Mouse (Mus musculus) neural tube, embryonic 14.5 days (tissue): ENCODE data around the gene Tubd1. TPM values are rescaled to one million over a fixed set of nuclear protein-coding genes. Genes with fewer than 3 reads are reported as not detected.

Experiments
- ATAC-seq: fragments of 200-750 bp; cut with Nextera tagmentation; 2 replicates; pipeline ENCODE4 v1.8.0; 2017; ENCODE audit warnings: low read depth, mild to moderate bottlenecking, moderate TSS enrichment, moderate library complexity
- H3K27ac ChIP-seq: fragments of 300-500 bp; sonication (generic); 2 replicates; pipeline ENCODE4 v1.5.1; 2014; ENCODE audit warnings: low read depth, mild to moderate bottlenecking, control low read depth, low read length, moderate library complexity, mixed read lengths
- H3K27me3 ChIP-seq: fragments of 300-500 bp; sonication (generic); 2 replicates; pipeline ENCODE4 v1.6.1; 2014; ENCODE audit warnings: low read length; ENCODE audit not compliant: control insufficient read depth, insufficient read depth
- H3K36me3 ChIP-seq: fragments of 300-500 bp; sonication (generic); 2 replicates; pipeline ENCODE4 v1.6.1; 2014; ENCODE audit warnings: low read length, mixed read lengths; ENCODE audit not compliant: control insufficient read depth, insufficient read depth
- H3K4me1 ChIP-seq: fragments of 300-500 bp; sonication (generic); 2 replicates; pipeline ENCODE4 v1.6.1; 2014; ENCODE audit warnings: low read length; ENCODE audit not compliant: control insufficient read depth, insufficient read depth
- H3K4me2 ChIP-seq: fragments of 300-500 bp; sonication (generic); 2 replicates; pipeline ENCODE4 v1.6.1; 2014; ENCODE audit warnings: mild to moderate bottlenecking, low read depth, low read length, control low read depth
- H3K4me3 ChIP-seq: fragments of 300-500 bp; sonication (generic); 2 replicates; pipeline ENCODE4 v1.5.1; 2014; ENCODE audit warnings: low read depth, low read length, control low read depth, mixed read lengths
- H3K9ac ChIP-seq: fragments of 300-500 bp; sonication (generic); replicated peaks from 2 replicates; pipeline ENCODE4 v1.6.1; 2014; ENCODE audit warnings: low read depth, mild to moderate bottlenecking, control low read depth, low read length, mixed read lengths
- H3K9me3 ChIP-seq: fragments of 300-500 bp; sonication (generic); 2 replicates; pipeline ENCODE4 v1.6.1; 2016; ENCODE audit warnings: low read length; ENCODE audit not compliant: control insufficient read depth
- WGBS: fragments of 180-500 bp; shearing (Covaris S2); extraction: QIAGEN DNeasy Blood & Tissue Kit; methylation state at CpG from one replicate; pipeline ENCODE4 v1.1.7; 2014; 5-methylcytosine and 5-hydroxymethylcytosine counted together
- polyA plus RNA-seq: library from polyadenylated mRNA; unstranded; fragments of >200 nt; fragmentation: Nextera tagmentation; extraction: Ambion mirVana; gene quantifications from 2 replicates; pipeline ENCODE4 v1.2.1, GENCODE M21; 2014

Tubd1 gene
- polyA plus RNA-seq, 1 experiment from 2014 or later, result 6.9 TPM

- 88% methylated on average over 9 of the region's 9 CpGs for WGBS
- Histone ChIP-seq H3K4me3 (no peak overlapping the region), H3K9ac (no peak overlapping the region), H3K4me2 (no peak overlapping the region), H3K36me3 (0 out of 2 replicates have a peak, but pooled peaks cover 3% of the 10 kb centered on the region), H3K4me1 (no peaks in the 10 kb centered on the region), H3K9me3 (no peaks in the 10 kb centered on the region), H3K27ac (no peak overlapping the region), H3K27me3 (no peaks in the 10 kb centered on the region)
- no peak for ATAC-seq
Measured at GRCm38 (mm10) chr11:86580319-86581113, 35.7 kb downstream of the Tubd1 start.

GRCm38 (mm10) chr11:86581250-86581753, 36.5 kb downstream of the Tubd1 start:
- Histone ChIP-seq H3K9ac (no peak overlapping the region), H3K27me3 (no peaks in the 10 kb centered on the region), H3K27ac (no peak overlapping the region), H3K4me2 (no peak overlapping the region), H3K9me3 (no peaks in the 10 kb centered on the region), H3K4me3 (no peak overlapping the region), H3K4me1 (no peaks in the 10 kb centered on the region), H3K36me3 (0 out of 2 replicates have a peak, but pooled peaks cover 3% of the 10 kb centered on the region)
- 79% methylated on average over 11 of the region's 11 CpGs for WGBS
- ATAC-seq, result no peak

GRCm38 (mm10) chr11:86581943-86582542, 37.3 kb downstream of the Tubd1 start:
- no peak for ATAC-seq
- Histone ChIP-seq H3K27me3 (no peaks in the 10 kb centered on the region), H3K4me1 (no peaks in the 10 kb centered on the region), H3K27ac (no peak overlapping the region), H3K9ac (no peak overlapping the region), H3K4me2 (no peak overlapping the region), H3K9me3 (no peaks in the 10 kb centered on the region), H3K36me3 (0 out of 2 replicates have a peak, but pooled peaks cover 3% of the 10 kb centered on the region), H3K4me3 (no peak overlapping the region)
- 93% methylated on average over 12 of the region's 12 CpGs for WGBS

GRCm38 (mm10) chr11:86582543-86583260, 37.9 kb downstream of the Tubd1 start:
- ATAC-seq, result no peak

GRCm38 (mm10) chr11:86583313-86583825, 38.6 kb downstream of the Tubd1 start:
- Histone ChIP-seq H3K9ac (no peak overlapping the region), H3K36me3 (0 out of 2 replicates have a peak, but pooled peaks cover 3% of the 10 kb centered on the region), H3K4me2 (no peak overlapping the region), H3K4me3 (no peak overlapping the region), H3K9me3 (no peaks in the 10 kb centered on the region), H3K4me1 (no peaks in the 10 kb centered on the region), H3K27ac (no peak overlapping the region), H3K27me3 (no peaks in the 10 kb centered on the region)
- no peak for ATAC-seq
- WGBS, result 93% methylated on average over 3 of the region's 3 CpGs

More at GRCm38 (mm10) chr11:86582543-86583260, 37.9 kb downstream of the Tubd1 start:
- H3K4me3 ChIP-seq, result no peak overlapping the region
- H3K9me3 ChIP-seq, result no peaks in the 10 kb centered on the region
- no peak overlapping the region for H3K9ac ChIP-seq
- H3K27me3 ChIP-seq, result no peaks in the 10 kb centered on the region
- no peaks in the 10 kb centered on the region for H3K4me1 ChIP-seq
- WGBS, result 86% methylated on average over 7 of the region's 7 CpGs
- H3K4me2 ChIP-seq, result no peak overlapping the region
- no peak overlapping the region for H3K27ac ChIP-seq
- H3K36me3 ChIP-seq, result 0 out of 2 replicates have a peak, but pooled peaks cover 3% of the 10 kb centered on the region

- Histone ChIP-seq H3K9ac (no peak overlapping the region), H3K36me3 (0 out of 2 replicates have a peak, but pooled peaks cover 3% of the 10 kb centered on the region), H3K4me2 (no peak overlapping the region), H3K9me3 (no peaks in the 10 kb centered on the region), H3K27ac (no peak overlapping the region), H3K4me1 (no peaks in the 10 kb centered on the region), H3K4me3 (no peak overlapping the region), H3K27me3 (no peaks in the 10 kb centered on the region)
- no peak for ATAC-seq
- 93% methylated on average over 14 of the region's 14 CpGs for WGBS
Measured at GRCm38 (mm10) chr11:86583990-86584897, 39.5 kb downstream of the Tubd1 start.

GRCm38 (mm10) chr11:86584898-86585597, 40.3 kb downstream of the Tubd1 start:
- H3K36me3 ChIP-seq, result 0 out of 2 replicates have a peak, but pooled peaks cover 3% of the 10 kb centered on the region
- no peaks in the 10 kb centered on the region for H3K9me3 ChIP-seq
- ATAC-seq, result no peak
- no peak overlapping the region for H3K9ac ChIP-seq
- H3K27ac ChIP-seq, result no peak overlapping the region
- H3K4me2 ChIP-seq, result no peak overlapping the region
- H3K27me3 ChIP-seq, result no peaks in the 10 kb centered on the region
- WGBS, result 81% methylated on average over 7 of the region's 7 CpGs
- H3K4me3 ChIP-seq, result no peak overlapping the region
- no peaks in the 10 kb centered on the region for H3K4me1 ChIP-seq
